Mouse (Mus musculus) embryonic facial prominence, embryonic 10.5 days (tissue): ENCODE data around the gene Sh3bp5. TPM values are rescaled to one million over a fixed set of nuclear protein-coding genes. Genes with fewer than 3 reads are reported as not detected.

Source experiments
- DNase-seq: peaks from one replicate; pipeline ENCODE4 v3.0.0-alpha.2; 2017; ENCODE audit warnings: low spot score
- H3K27ac ChIP-seq: fragments of 300-500 bp; sonication (generic); replicated peaks from 2 replicates; pipeline ENCODE4 v1.5.1; 2016; ENCODE audit warnings: mild to moderate bottlenecking
- H3K27me3 ChIP-seq: fragments of 300-500 bp; sonication (generic); replicated peaks from 2 replicates; pipeline ENCODE4 v1.6.1; 2016; ENCODE audit warnings: low read depth, mild to moderate bottlenecking; ENCODE audit not compliant: poor library complexity, severe bottlenecking
- H3K36me3 ChIP-seq: fragments of 300-500 bp; sonication (generic); replicated peaks from 2 replicates; pipeline ENCODE4 v1.6.1; 2016; ENCODE audit warnings: mild to moderate bottlenecking, moderate library complexity
- H3K4me1 ChIP-seq: fragments of 300-500 bp; sonication (generic); 2 replicates; pipeline ENCODE4 v1.6.1; 2016
- H3K4me3 ChIP-seq: fragments of 300-500 bp; sonication (generic); 2 replicates; pipeline ENCODE4 v1.5.1; 2016; ENCODE audit warnings: mild to moderate bottlenecking, moderate library complexity
- H3K9me3 ChIP-seq: fragments of 300-500 bp; sonication (generic); 2 replicates; pipeline ENCODE4 v1.6.1; 2016; ENCODE audit warnings: mild to moderate bottlenecking
- WGBS: fragments of 180-500 bp; shearing (Covaris S2); methylation state at CpG from one replicate; pipeline ENCODE4 v1.1.7; 2016; 5-methylcytosine and 5-hydroxymethylcytosine counted together
- polyA plus RNA-seq: library from polyadenylated mRNA; unstranded; fragments of >200 nt; fragmentation: Nextera tagmentation; extraction: Ambion mirVana; gene quantifications from 2 replicates; pipeline ENCODE4 v1.2.1, GENCODE M21; 2016

Gene Sh3bp5
- polyA plus RNA-seq, 1 experiment from 2014 or later = 30.2 TPM

DNA sequence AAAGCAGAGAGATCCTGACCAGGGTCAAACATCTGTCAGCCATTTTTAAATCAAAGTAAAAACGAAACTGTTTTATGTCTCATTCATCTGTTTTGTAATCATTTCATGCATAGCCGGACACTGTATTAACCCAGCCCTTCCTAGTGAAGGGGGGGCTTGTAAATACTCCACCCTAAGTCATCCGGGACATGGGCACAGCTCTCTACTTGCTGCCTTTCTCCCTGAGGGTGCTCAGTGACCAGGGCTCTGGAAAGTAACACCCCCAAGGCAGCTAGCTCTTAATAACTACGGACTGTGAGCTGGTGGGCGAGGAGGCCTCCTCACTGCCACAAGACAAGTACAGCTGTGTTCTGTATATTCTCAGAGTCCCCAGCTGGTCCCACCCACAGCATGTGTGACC, 13.1 kb upstream of the Sh3bp5 start:
- Histone ChIP-seq H3K9me3 (no peaks in the 10 kb centered on the region), H3K27me3 (no peaks in the 10 kb centered on the region), H3K27ac (no peak overlapping the region), H3K4me3 (no peak overlapping the region), H3K36me3 (no peaks in the 10 kb centered on the region), H3K4me1 (0 out of 2 replicates have a peak, but pooled peaks cover 4% of the 10 kb centered on the region)
- DNase-seq = no peak
- WGBS = 60% methylated on average over 5 of the region's 5 CpGs

- Histone ChIP-seq H3K27ac (no peak overlapping the region), H3K27me3 (no peaks in the 10 kb centered on the region), H3K4me1 (peaks cover 7% of the 10 kb centered on the region), H3K36me3 (no peaks in the 10 kb centered on the region), H3K4me3 (no peak overlapping the region), H3K9me3 (no peaks in the 10 kb centered on the region)
- WGBS = 63% methylated on average over 6 of the region's 6 CpGs
- no peak for DNase-seq
Observed at GRCm38 (mm10) chr14:31443616-31444015, 7.7 kb upstream of the Sh3bp5 start.

GRCm38 (mm10) chr14:31440725-31441124, 4.8 kb upstream of the Sh3bp5 start:
- no peak for DNase-seq
- H3K27me3 ChIP-seq = peaks cover 22% of the 10 kb centered on the region
- H3K36me3 ChIP-seq = no peaks in the 10 kb centered on the region
- H3K4me3 ChIP-seq = no peak overlapping the region
- WGBS = 84% methylated on average over 6 of the region's 6 CpGs
- no peak overlapping the region for H3K27ac ChIP-seq
- H3K9me3 ChIP-seq = no peaks in the 10 kb centered on the region
- H3K4me1 ChIP-seq = peaks cover 15% of the 10 kb centered on the region

DNA sequence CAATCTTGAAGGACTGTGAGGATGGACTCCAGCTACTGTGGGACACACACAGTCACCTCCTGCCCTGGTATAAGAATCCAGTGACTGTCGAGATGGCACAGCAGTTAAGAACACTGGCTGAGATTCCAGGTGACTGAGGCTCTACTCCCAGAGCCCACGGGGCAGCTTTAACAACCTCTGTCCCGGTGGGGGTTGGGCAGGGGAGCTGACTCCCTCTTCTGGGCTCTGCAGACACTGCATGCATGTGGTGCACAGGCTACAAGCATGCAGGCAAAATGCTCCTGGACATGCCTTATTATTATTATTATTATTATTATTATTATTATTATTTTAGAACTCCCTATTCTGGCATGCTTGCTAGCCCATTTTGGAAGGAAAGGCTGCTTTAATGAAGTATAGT, 4.4 kb upstream of the Sh3bp5 start:
- peaks cover 22% of the 10 kb centered on the region for H3K27me3 ChIP-seq
- no peak for DNase-seq
- peaks cover 19% of the 10 kb centered on the region for H3K4me1 ChIP-seq
- no peaks in the 10 kb centered on the region for H3K9me3 ChIP-seq
- H3K27ac ChIP-seq = no peak overlapping the region
- no peaks in the 10 kb centered on the region for H3K36me3 ChIP-seq
- no peak overlapping the region for H3K4me3 ChIP-seq
- WGBS = 33% methylated on average over 3 of the region's 3 CpGs

GRCm38 (mm10) chr14:31439279-31439678, 3.4 kb upstream of the Sh3bp5 start:
- H3K27me3 ChIP-seq = peaks cover 22% of the 10 kb centered on the region
- H3K9me3 ChIP-seq = no peaks in the 10 kb centered on the region
- no peak for DNase-seq
- peaks cover 28% of the 10 kb centered on the region for H3K4me1 ChIP-seq
- whole genome bisulfite sequencing = 82% methylated on average over 11 of the region's 11 CpGs
- no peaks in the 10 kb centered on the region for H3K36me3 ChIP-seq
- H3K4me3 ChIP-seq = no peak overlapping the region
- no peak overlapping the region for H3K27ac ChIP-seq

- H3K27me3 ChIP-seq = peaks cover 22% of the 10 kb centered on the region
- 70% methylated on average over 8 of the region's 8 CpGs for WGBS
- no peak for DNase-seq
- no peak overlapping the region for H3K27ac ChIP-seq
- no peaks in the 10 kb centered on the region for H3K9me3 ChIP-seq
- no peaks in the 10 kb centered on the region for H3K36me3 ChIP-seq
- H3K4me3 ChIP-seq = no peak overlapping the region
- H3K4me1 ChIP-seq = peaks cover 38% of the 10 kb centered on the region
Observed at GRCm38 (mm10) chr14:31437826-31438529, 2.1 kb upstream of the Sh3bp5 start.

DNA sequence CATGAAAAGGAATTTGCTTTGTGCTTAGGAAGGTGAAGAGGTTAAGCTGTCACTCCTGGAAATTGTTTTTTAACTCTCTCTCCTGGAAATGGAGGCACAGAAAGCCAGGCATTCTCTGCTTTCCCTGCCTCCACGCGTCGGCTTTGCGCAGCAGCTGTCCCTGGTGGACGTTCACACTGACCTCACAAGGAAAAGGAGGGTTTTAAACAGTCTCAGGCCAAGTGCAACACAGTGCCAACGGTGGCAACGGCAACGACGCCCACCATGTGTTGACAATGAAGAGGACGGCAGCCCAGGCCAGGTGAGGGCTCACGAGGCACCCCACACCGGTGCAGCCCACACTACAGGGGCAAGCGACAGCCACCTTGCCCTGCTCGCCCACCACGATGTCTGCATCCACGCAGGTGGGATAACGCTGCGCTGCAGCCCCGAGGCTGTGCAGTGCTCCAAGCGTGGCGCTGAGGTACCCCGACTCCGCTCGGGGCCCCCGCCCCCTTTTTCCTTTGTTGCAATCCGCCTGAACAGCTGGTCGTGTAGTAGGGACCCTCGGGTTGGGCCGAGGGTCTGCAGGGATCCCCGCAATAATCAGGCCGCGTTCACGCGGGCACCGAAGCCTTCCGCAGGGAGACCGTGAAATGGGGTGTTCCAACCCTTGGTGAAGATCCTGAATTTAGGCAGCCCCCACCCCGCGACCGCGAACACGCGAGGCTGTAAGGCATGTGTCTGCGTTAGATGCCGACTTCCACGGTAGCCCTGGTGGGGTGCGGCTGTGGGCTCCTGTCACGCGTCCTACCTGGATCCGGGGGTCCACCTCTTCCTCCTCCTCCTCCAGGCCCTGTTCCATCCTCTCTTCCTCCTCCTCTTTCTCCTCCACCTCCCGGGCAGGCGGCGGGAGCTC, 611 bp downstream of the Sh3bp5 start:
- H3K4me1 ChIP-seq = peaks cover 59% of the 10 kb centered on the region

DNA sequence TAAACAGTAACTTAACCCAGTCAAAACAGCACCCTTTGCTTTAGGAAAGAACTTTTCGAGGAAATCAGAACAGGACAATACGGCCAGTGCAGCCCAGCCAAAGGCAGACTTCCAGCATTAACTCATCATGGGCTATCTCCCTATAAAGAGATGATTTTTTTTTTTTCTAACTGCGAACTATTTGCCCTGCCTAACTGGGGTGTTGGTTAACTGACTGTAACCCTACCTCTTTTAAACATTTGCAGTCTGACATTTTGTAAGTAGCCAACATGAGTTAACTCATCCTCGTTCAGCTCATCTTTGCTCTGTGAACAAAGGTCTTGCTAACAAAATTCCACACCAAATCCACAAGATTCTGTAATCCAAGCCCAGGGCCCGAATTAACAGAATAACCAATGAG, 1.5 kb downstream of the Sh3bp5 start:
- Histone ChIP-seq H3K27ac (peak overlapping the region; percentile 92; the same call in 1 of the 2 replicates), H3K4me3 (peak overlapping the region; percentile 88), H3K36me3 (peaks cover 5% of the 10 kb centered on the region; the same call in 1 of the 2 replicates), H3K27me3 (peaks cover 22% of the 10 kb centered on the region), H3K9me3 (no peaks in the 10 kb centered on the region), H3K4me1 (peaks cover 58% of the 10 kb centered on the region)
- 29% methylated on average over 5 of the region's 5 CpGs for whole genome bisulfite sequencing
- no peak for DNase-seq

More for the DNA sequence above, 611 bp downstream of the Sh3bp5 start:
- peaks cover 22% of the 10 kb centered on the region for H3K27me3 ChIP-seq
- DNase-seq = peak; percentile 66
- no peaks in the 10 kb centered on the region for H3K36me3 ChIP-seq
- no peaks in the 10 kb centered on the region for H3K9me3 ChIP-seq
- under 1% methylated on average over 53 of the region's 53 CpGs for WGBS
- peak overlapping the region; percentile 92 for H3K27ac ChIP-seq
- peak overlapping the region; percentile 88 for H3K4me3 ChIP-seq

DNA sequence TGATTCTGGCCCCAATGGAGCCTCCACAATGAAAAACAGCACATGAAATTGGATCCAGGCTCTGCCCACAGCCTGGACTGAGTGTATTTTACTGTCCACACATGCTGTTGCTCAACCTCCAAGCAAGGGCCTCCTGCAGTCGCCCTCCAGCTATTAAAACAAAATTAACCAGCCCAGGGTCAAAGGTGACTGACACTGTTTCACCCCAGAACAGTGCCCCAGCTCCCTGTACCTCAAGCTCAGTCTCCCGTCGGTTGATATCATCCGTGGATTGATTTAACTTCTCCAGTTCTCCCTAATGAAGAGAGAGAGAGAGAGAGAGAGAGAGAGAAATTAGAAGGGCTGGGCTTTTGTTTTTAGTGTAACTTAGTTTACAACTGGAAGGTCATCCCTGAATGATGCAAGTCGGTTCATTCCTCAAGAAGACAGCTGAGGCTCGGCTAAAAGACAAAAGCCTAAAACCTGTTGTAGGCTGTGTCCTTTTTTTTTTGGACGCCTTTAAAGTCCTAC, 2.0 kb downstream of the Sh3bp5 start:
- WGBS = 12% methylated on average over 7 of the region's 7 CpGs
- Histone ChIP-seq H3K4me1 (peaks cover 58% of the 10 kb centered on the region), H3K27ac (peak overlapping the region; percentile 92), H3K36me3 (peaks cover 9% of the 10 kb centered on the region), H3K4me3 (peak overlapping the region; percentile 88), H3K27me3 (peaks cover 22% of the 10 kb centered on the region), H3K9me3 (no peaks in the 10 kb centered on the region)
- peak; percentile 73 for DNase-seq

- 59% methylated on average over 5 of the region's 5 CpGs for WGBS
- H3K4me1 ChIP-seq = peaks cover 58% of the 10 kb centered on the region
- H3K27ac ChIP-seq = peak overlapping the region; percentile 92
- H3K36me3 ChIP-seq = peaks cover 17% of the 10 kb centered on the region
- DNase-seq = no peak
- peak overlapping the region; percentile 88 for H3K4me3 ChIP-seq
- H3K9me3 ChIP-seq = no peaks in the 10 kb centered on the region
- H3K27me3 ChIP-seq = peaks cover 18% of the 10 kb centered on the region
Observed at GRCm38 (mm10) chr14:31433126-31433525, 2.8 kb downstream of the Sh3bp5 start.

DNA sequence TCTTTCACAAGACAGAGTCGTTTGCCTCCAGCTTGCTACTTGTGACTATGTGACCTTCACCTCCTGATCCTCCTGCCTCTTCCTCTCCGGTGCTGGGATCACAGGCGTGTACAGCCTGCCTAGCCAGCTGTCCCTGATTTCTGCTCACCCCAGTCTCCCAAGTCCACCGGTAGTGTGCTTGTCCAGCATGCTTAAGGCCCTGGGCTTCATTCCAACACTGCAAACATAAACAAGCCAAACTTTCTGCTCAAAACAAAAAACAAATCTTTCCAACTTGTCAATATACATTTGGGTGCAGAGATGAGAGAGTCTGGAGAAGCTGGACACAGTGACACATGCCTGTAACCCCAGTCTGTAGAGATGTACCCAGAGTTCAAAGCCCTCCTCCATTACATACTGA, 3.5 kb downstream of the Sh3bp5 start:
- Histone ChIP-seq H3K4me1 (peaks cover 58% of the 10 kb centered on the region), H3K27me3 (peaks cover 11% of the 10 kb centered on the region), H3K4me3 (no peak overlapping the region), H3K36me3 (peaks cover 24% of the 10 kb centered on the region), H3K27ac (no peak overlapping the region; the same call in none of the 2 replicates), H3K9me3 (no peaks in the 10 kb centered on the region)
- no peak for DNase-seq
- WGBS = 32% methylated on average over 4 of the region's 4 CpGs

DNA sequence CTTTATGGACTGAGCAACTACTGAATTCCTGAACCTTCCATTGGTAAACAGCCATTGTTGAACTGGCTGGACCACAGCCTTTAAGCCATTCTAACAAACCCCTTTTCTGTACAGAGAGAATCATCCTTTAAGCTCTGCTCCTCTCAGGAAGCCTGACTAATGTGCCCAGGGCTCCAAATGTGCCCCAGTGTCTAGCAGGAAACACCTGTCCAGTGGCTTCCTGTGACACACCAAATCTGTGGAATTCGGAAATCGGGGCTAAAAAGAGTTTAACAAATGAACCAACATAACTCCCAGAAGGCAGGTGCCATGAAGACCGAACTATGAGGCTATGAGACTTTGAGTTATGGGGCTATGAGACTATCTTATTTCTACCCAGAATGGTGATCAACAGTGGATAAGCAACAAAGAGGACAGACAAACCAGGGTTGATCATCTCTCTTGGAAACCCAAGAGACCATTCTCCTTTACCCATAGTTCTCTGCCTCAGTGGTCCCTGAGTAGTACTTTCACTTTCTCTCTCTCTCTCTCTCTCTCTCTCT, 4.0 kb downstream of the Sh3bp5 start:
- Histone ChIP-seq H3K9me3 (no peaks in the 10 kb centered on the region), H3K36me3 (peaks cover 29% of the 10 kb centered on the region), H3K27me3 (peaks cover 6% of the 10 kb centered on the region), H3K27ac (no peak overlapping the region), H3K4me3 (no peak overlapping the region), H3K4me1 (peaks cover 58% of the 10 kb centered on the region)
- DNase-seq = no peak
- 79% methylated on average over 3 of the region's 3 CpGs for WGBS
